Mouse (Mus musculus): ENCODE data around the gene Trio.
"Not testable (repeated sequence)": the region's sequence is repeated elsewhere in the genome, so short reads cannot be mapped to it uniquely, and the experiment has no call there.

Gene Trio

DNA sequence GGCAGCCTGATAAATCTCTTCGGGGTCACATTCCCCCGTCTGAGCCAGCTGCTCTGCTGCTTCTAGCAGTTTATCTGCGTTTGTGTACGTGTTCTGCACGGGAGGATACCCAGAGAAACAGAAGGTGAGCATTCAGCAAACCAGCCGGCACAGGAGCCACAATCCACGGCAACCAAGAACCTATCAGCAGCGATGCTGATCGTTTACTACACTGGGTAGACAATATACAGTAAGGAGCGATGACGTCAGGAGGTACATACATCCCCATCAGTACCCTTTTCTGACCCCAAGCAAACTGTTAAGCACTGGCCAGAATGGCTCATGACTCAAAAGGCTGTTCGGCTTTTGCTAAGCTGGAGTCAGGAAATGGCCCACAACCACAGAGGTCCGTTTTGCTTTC, 154.4 kb downstream of the Trio start:
- no peak for DNase-seq

- no peak for DNase-seq
These were observed 156.6 kb downstream of the Trio start for GRCm38 (mm10) chr15:27869001-27869400.

GRCm38 (mm10) chr15:27867831-27868230, 157.8 kb downstream of the Trio start:
- no peak for DNase-seq

DNA sequence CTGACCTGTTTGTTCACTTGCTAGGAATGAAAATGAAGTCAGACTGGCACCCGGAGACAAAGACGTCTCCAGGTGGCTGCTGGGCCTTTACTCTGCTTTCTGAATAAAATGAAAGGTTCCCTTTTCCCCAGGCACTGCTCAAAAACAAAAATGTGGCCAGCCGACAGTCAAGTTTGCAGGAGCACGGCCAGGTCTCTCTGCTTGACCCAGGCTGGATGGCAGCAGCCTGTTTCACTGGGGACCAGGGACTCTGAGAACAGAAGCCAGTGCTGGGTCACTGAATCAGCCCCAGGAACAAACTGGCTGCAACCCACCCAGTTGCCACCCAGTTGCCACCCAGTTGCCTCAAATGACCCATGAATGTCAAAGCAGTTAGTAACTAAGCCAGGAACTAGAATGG, 159.2 kb downstream of the Trio start:
- DNase-seq = no peak

DNA sequence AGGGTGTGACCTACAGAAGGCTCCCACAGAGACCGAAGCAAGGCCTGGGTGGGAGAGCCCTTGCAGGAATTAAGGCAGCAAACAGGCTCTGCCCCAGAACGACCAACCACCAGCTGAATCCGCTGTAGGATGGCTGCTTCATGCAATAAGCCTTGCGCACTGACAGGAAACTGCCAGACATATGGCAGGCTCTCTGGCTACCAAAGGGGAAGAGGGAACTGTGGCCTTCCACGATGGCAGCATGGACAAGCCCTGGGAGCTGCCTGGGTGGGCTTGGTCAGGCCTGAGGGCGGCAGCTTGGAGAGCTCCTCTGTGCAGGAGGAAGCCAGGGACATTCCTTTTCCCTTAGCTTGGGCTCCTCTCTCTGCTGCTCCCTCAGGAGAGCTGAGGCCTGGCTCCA, 159.6 kb downstream of the Trio start:
- DNase-seq = no peak

- DNase-seq = no peak
These were observed 161.3 kb downstream of the Trio start for GRCm38 (mm10) chr15:27864397-27864796.

DNA sequence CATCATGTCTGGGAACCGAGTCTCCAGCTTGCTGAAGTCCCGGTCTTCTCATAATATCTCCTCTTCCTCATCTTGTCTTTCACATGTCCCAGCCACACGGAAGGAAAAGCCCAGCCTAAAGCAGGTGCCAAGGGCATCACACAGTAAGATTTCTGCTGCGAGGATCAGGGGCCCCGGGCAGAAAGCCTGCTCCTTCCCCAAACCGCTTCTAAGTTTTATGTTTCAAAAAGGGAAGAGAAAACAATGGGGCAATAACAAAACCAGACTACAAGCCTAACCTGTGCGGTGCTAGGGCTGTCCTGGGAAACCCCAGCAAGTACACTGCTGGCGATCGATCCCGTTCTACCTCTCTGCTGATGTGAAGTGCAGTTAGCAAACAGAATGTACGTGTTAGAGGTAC, 162.7 kb downstream of the Trio start:
- no peak for DNase-seq

- DNase-seq = no peak
These were observed 165.2 kb downstream of the Trio start for GRCm38 (mm10) chr15:27860439-27860838.

GRCm38 (mm10) chr15:27859590-27859989, 166.1 kb downstream of the Trio start:
- DNase-seq = peak; percentile 24

DNA sequence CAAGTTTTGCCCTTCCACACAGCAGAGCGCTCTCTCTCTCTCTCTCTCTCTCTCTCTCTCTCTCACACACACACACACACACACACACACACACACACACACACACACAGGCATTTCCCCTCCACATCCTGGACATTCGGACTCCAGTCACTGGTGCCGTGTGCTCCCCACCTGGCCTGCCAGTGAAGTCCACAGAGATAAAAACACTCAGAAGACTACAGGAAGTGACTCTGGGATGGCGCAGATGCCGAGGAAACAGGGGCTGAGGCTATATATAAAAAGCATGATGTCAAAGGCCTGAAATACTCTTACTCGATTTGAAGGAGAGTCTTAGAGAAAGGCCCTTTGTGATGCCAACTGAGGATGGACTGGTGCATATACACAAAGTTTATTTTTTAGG, 166.5 kb downstream of the Trio start:
- no peak for DNase-seq

DNA sequence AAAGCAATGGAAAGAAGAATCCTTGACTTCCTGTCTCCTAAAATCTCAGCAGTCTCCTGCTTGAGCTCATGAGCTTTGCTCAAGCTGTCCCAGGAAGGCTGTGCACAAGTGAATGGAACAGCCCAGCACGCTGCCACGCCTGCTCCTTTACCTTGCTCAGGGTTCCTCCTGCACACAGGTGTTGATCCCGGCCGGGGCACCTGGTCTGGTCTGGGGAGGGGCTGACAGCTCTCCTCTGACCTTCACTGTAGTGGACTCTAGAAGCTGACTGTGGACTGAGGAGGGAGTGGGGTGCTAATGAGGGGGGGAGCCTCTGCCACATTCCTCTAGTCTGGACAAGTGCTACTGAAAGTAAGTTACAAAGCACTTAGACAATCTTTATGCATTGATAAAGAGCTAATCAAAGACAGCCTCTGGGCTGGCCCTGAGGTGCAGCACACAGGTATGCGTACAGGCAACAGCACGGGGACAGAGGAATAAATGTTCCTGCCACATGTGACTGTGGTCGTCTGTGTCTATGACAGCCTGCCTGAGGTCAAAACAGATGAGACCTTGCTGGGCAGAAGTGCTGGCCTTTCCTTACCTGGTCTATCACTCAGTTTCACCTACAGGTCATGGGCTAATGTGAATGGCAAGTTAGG, 167.3 kb downstream of the Trio start:
- DNase-seq = no peak

DNA sequence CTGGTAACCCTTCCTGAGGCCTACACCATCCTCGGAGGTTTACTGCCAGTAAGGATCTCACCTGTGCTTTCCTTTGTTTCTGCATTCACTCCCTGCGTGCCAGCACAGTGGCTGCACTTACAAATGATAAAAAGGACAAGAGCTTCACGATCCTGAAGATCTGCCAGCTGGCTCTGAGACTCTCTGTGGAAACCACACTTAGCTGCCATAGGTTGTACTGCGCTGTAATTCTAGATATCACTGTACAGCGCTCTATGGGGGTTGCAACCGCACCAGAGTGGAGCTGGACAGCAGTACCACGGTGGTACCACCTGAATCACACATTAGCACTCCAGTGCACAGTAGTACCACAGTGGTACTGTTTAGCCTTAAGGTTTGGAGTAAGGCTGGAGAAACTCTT, 168.4 kb downstream of the Trio start:
- DNase-seq = no peak

DNA sequence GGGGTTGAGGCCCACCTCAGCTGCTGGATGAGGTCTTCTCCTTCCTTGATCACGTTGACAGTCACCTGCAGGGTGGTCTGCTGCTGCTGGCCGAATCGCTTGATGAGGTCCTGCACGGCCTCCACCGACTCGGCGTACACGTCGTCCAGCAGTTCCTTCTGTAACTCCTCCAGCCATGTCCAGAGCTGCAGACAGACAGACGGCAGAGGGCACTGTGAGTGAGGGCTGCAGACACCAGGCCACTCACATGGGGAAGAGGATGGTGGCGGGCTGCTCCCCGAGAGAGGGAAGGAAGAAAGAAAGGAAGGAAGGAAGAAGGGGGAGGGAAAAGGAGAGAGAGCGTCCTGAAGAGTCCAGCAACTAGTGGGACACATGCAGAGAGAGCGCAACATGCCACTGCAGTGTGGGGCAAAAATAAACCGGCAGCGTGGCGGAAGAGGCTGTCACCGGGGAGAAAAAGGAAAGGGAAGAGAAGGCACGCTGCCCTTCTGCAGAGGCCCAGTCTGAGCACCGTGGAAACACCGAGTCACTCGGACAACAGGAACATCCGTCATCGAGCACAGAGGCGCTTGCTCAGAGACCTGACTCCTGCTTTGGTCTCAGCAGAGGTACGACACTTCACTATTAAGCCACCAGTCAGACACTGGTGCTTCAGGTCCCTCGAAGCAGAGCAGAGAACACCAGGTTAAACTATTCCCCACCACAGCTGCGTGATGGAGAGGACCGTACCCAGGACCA, 169.4 kb downstream of the Trio start:
- DNase-seq = no peak

GRCm38 (mm10) chr15:27851312-27851711, 174.3 kb downstream of the Trio start:
- no peak for DNase-seq

DNA sequence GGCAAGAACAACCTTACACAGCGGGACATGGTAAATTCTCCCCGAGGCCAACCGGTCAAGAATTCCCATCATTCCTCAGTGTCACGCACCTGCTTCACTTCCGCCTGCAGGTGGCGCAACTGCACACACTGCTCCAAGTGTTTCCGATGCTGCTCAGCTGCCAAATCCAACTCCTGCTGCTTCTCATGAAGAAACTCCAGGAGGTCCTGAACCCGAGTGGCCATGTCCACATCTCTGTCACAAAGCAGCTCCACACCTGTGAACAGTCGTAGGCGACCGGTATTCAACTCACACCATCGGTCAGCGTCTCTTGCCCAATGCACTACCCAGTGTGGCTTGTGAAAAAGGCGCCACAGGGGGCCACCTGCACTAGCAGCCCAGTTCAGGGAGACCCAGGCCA, 174.7 kb downstream of the Trio start:
- peak; percentile 32 for DNase-seq

GRCm38 (mm10) chr15:27849910-27850309, 175.7 kb downstream of the Trio start:
- DNase-seq = no peak

DNA sequence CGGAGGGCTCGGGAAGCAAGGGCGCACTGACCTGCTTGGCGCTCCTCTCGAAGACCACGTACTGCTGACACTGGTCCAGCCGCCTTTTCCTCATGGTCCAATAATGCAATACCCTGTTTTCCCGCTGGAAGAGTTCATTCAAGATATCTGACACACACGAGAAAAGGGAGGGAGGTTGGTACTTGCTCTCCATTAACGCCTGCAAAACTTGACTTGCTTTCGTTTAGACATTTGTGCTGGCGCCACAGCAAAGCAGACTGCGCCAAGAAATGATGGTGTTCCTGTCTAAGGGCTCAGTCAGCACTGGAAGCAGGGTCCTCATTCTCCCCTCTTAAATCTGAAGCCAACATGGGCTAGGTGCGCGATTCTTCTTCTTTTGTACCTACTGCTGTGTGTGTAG, 184.0 kb downstream of the Trio start:
- no peak for DNase-seq

DNA sequence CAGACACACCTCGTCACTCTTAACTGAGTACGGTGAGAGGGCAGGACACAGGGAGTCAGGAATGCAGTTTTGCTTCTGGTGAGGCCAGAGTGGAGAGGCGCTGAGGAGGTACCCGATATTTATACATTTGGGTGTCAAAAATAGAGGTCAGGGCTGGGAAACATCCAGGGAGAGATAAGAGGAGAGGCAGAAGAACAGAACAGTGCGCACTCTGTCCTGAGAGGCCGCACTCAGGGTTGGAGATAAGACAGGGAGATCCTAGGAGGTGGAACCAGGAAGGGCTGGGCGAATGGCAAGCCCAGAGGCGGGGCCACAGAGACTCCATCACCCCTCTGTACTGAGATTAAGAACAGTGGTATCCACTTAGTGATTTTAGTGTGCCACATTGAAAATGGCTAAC, 185.1 kb downstream of the Trio start:
- no peak for DNase-seq

DNA sequence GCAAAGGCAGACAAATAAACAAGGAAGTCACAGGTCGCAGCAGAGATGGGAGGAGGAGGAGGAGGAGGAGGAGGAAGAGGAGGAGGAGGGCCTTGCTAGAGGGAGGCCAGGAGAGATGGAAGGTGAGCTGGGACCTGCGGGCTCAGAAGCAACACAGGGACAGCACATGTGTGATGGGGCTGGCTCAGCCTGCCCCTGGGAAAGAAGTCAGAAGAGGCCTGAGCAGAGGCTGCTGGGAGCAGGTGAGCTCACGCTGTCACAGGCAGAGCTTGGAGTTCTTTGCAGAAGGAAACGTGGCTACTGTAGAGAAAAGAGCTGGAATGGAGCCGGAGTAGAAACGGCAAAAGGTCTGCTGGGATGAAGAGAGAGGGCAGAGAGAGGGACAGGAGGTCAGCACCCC, 185.5 kb downstream of the Trio start:
- no peak for DNase-seq

DNA sequence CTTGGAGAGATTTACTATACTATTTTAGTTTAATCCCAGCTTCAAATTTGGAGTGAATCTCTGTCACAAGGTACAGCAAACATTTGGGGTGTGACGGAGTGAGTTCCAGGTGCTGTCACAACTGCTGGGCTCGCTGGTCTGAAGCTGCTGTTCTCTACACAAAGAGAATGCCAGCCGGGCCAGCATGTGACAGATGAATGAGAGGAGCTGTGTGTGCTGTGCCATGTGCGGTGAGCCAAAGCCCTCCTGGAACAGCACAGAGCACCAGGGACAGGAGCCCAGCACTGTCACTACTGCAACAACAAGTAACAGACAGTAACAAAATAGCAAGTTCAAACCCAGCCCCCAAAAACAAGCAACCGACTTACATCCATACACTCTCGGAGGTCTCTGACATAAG, 194.0 kb downstream of the Trio start:
- DNase-seq = no peak

DNA sequence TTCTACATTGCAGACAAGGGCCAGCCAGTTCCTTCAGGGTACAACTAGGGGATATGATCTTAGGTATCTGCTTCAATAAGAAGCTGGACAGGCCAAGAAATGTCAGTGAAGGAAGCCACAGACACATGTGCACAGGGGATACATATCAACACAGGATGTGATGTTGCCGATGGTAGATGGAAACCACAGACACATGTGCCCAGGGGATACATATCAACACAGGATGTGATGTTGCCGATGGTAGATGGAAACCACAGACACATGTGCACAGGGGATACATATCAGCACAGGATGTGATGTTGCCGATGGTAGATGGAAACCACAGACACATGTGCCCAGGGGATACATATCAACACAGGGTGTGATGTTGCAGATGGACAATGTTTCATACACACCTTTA, 197.8 kb downstream of the Trio start:
- not testable (repeated sequence) for DNase-seq

GRCm38 (mm10) chr15:27826886-27827285, 198.8 kb downstream of the Trio start:
- no peak for DNase-seq

DNA sequence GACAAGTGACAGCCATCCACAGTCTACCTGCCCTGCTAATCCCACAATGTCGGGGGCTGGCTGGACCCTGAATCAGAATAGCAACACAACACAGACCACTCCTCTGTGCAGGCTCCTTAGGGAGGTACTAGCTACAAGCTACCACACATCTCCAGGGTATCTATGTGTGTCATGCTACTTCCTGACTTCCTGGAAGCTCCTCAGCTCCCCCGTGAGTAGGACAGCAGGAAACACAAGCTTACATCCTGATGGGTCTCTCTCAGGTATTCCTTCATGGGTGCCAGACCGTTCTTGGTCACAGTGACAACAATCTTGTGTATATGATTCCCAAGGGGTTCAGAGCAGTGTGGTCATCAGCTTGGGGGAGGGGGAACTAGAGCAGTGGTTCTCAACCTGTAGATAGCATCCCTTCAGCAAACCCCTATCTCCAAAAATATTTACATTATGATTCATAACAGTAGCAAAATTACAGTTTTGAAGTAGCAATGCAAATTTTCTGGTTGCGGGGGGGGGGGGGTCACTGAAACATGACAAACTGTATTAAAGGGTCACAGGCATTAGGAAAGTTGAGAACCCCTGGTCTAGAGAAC, 199.5 kb downstream of the Trio start:
- no peak for DNase-seq

GRCm38 (mm10) chr15:27825390-27825789, 200.3 kb downstream of the Trio start:
- DNase-seq = no peak

DNA sequence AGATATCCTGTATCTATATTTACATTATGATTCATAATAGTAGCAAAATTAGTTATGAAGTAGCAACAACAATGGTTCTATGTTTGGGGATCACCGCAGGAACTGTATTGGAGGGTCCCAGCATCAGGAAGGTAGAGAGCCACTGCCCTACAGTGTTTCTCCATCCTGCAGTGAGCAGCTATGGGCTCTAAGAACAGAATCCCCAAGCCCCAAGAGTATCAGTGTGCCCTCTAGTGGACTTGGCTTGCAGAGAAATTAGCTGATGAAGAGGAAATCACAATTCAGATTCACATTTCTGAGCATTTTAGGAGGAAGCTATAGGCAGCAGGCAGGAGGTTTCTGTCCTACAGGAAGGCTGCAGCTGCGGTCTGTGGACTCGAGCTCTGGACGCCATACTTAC, 202.1 kb downstream of the Trio start:
- no peak for DNase-seq
